Mouse (Mus musculus): ENCODE measurements at regions not wholly inside any gene's neighbourhood (a gene's known extent, or its start where the extent isn't known, plus 50 kb on each side); places are given as distances from the start of the nearest gene placed in this dataset.

DNA sequence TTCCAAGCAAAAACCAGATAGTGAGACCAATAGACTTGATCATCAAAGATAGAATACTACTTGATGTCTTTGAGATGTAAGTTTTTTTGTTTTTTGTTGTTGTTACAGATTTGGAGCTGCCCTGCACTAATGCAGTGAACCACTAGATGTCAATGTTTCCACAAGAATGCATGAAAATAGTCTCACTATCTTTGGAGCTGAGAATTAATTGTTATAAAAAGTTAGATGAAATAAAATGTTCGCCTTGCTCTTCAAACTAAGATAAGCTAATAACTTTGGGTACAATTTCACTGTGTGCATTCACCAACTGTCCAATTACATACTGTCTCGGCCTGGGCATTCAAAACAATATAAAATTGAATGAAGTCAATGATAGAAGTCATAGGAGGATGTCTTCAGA, 223.2 kb upstream of the Agtr1b start:
- peak; percentile 48; the same call in 1 of the 2 replicates for ATAC-seq
- H3K27ac ChIP-seq (ENCODE audit: low read length): no peak overlapping the region
- H3K4me2 ChIP-seq (ENCODE audit: low read length): no peak overlapping the region
- no peaks in the 10 kb centered on the region for H3K36me3 ChIP-seq (ENCODE audit: control insufficient read depth, insufficient read depth, low read length)
- 42% methylated on average over 2 of the region's 2 CpGs for WGBS
- H3K4me1 ChIP-seq (ENCODE audit: control insufficient read depth, insufficient read depth, low read length): no peaks in the 10 kb centered on the region
- no peak overlapping the region for H3K4me3 ChIP-seq (ENCODE audit: low read depth, low read length)
- no peaks in the 10 kb centered on the region for H3K27me3 ChIP-seq (ENCODE audit: control insufficient read depth, insufficient read depth, low read depth, low read length)
- no peak overlapping the region for H3K9ac ChIP-seq (ENCODE audit: low read depth, low read length)
- H3K9me3 ChIP-seq (replicated peaks; ENCODE audit: control insufficient read depth, low read length, poor library complexity, severe bottlenecking): no peaks in the 10 kb centered on the region

DNA sequence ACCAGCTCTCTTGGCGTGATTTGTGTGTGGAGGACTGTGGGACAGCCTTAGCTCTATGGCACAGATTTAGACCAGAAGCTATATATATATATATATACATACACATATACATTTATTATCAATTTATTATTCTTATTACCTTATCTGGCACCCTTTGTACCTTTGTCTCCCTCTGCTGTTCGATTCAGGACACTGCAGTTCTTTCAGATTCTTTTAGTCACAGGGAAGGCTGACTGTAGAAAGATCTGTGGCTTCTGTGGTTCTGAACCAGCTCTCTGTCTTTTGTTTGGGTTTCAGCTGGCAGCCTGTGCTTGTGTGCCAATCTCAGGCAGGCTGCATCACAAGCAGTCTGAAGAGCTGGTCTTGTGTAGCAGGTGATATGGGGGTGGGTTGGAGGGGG, 184.6 kb upstream of the Agtr1b start:
- Histone ChIP-seq H3K4me3 (ENCODE audit: low read depth, low read length) (no peak overlapping the region), H3K9ac (ENCODE audit: low read depth, low read length) (no peak overlapping the region), H3K27ac (ENCODE audit: low read length) (no peak overlapping the region), H3K36me3 (ENCODE audit: control insufficient read depth, insufficient read depth, low read length) (no peaks in the 10 kb centered on the region), H3K4me1 (ENCODE audit: control insufficient read depth, insufficient read depth, low read length) (no peaks in the 10 kb centered on the region), H3K4me2 (ENCODE audit: low read length) (no peak overlapping the region), H3K9me3 (replicated peaks; ENCODE audit: control insufficient read depth, low read length, poor library complexity, severe bottlenecking) (no peaks in the 10 kb centered on the region), H3K27me3 (ENCODE audit: control insufficient read depth, insufficient read depth, low read depth, low read length) (no peaks in the 10 kb centered on the region)
- 34% methylated on average over 2 of the region's 2 CpGs for WGBS
- no peak for ATAC-seq

DNA sequence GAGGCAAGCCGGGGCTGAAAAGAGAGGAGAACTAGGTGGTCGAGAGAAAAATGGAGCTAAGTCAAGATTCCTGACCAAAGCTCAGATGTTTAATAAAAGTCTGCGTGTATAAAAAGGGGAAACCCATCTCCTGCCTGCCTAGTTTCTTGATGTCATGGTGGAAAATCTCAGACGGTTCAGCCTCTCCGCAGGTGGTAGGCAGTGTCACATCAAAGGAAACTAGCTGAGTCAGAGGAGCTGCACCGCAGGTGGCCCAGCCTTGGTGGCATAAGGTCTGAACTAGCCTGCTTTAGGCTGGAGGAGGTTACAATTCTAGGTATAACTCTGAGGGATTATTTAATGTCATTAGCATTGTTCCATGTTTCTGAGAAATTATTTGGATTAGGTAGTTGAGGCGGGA, 177.0 kb upstream of the Agtr1b start:
- Histone ChIP-seq H3K27ac (ENCODE audit: low read length) (no peak overlapping the region), H3K27me3 (ENCODE audit: control insufficient read depth, insufficient read depth, low read depth, low read length) (no peaks in the 10 kb centered on the region), H3K9me3 (replicated peaks; ENCODE audit: control insufficient read depth, low read length, poor library complexity, severe bottlenecking) (0 out of 2 replicates have a peak, but pooled peaks cover 3% of the 10 kb centered on the region), H3K4me2 (ENCODE audit: low read length) (no peak overlapping the region), H3K36me3 (ENCODE audit: control insufficient read depth, insufficient read depth, low read length) (no peaks in the 10 kb centered on the region), H3K4me1 (ENCODE audit: control insufficient read depth, insufficient read depth, low read length) (no peaks in the 10 kb centered on the region), H3K4me3 (ENCODE audit: low read depth, low read length) (no peak overlapping the region), H3K9ac (ENCODE audit: low read depth, low read length) (no peak overlapping the region)
- ATAC-seq: no peak
- 62% methylated on average over 7 of the region's 7 CpGs for WGBS

DNA sequence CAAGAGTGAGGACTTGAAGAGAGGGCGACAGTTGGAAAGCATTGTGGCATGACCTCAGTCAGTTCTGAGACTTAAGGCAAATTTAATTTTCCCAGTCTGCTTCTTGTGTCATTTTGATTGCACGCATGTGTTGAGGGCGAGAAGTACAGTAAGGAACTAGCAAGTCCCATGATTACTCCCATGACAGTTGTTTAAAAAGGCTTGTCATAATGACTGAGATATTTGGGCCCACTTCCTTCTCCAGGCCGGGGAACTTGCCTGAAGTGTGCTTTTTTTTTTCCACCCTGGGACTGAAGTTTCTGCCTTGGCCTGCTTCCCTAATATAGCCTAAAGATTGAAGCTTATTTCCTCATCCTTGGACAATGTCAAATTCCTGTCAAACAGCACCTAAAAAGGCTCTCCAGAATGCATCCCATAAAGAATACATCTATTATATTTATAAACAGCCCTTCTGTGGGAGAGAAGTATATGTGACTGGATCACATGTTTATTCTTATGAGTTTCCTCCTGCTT, 171.6 kb upstream of the Agtr1b start:
- Histone ChIP-seq H3K36me3 (ENCODE audit: control insufficient read depth, insufficient read depth, low read length) (no peaks in the 10 kb centered on the region), H3K4me2 (ENCODE audit: low read length) (no peak overlapping the region), H3K9ac (ENCODE audit: low read depth, low read length) (no peak overlapping the region), H3K4me3 (ENCODE audit: low read depth, low read length) (no peak overlapping the region), H3K27ac (ENCODE audit: low read length) (no peak overlapping the region), H3K9me3 (replicated peaks; ENCODE audit: control insufficient read depth, low read length, poor library complexity, severe bottlenecking) (peaks cover 3% of the 10 kb centered on the region; the same call in 1 of the 2 replicates), H3K4me1 (ENCODE audit: control insufficient read depth, insufficient read depth, low read length) (no peaks in the 10 kb centered on the region), H3K27me3 (ENCODE audit: control insufficient read depth, insufficient read depth, low read depth, low read length) (no peaks in the 10 kb centered on the region)
- 83% methylated on average over 4 of the region's 4 CpGs for WGBS
- ATAC-seq: no peak

DNA sequence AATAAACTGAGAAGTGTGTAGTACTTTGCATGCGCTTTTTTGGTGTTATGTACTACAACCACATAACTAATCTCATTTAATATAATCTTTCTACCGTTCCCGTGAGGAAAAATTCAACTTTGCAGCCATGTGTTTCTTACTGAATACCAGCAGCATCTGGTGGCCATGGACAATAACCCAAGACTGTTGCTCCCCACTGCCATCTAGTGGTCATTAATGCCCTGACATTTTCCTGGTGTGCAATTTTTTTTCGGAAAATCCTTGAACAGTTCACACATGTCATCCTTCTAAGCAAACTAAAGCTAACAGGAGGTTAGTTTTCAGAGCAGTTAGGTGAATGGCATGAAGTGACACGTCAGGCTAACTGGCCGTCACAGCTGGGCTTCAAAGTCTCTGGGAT, 153.8 kb upstream of the Agtr1b start:
- Histone ChIP-seq H3K4me1 (ENCODE audit: control insufficient read depth, insufficient read depth, low read length) (no peaks in the 10 kb centered on the region), H3K9me3 (replicated peaks; ENCODE audit: control insufficient read depth, low read length, poor library complexity, severe bottlenecking) (no peaks in the 10 kb centered on the region), H3K4me2 (ENCODE audit: low read length) (no peak overlapping the region), H3K36me3 (ENCODE audit: control insufficient read depth, insufficient read depth, low read length) (no peaks in the 10 kb centered on the region), H3K4me3 (ENCODE audit: low read depth, low read length) (no peak overlapping the region), H3K27ac (ENCODE audit: low read length) (no peak overlapping the region), H3K27me3 (ENCODE audit: control insufficient read depth, insufficient read depth, low read depth, low read length) (no peaks in the 10 kb centered on the region), H3K9ac (ENCODE audit: low read depth, low read length) (no peak overlapping the region)
- WGBS: 60% methylated on average over 6 of the region's 6 CpGs
- ATAC-seq: no peak

DNA sequence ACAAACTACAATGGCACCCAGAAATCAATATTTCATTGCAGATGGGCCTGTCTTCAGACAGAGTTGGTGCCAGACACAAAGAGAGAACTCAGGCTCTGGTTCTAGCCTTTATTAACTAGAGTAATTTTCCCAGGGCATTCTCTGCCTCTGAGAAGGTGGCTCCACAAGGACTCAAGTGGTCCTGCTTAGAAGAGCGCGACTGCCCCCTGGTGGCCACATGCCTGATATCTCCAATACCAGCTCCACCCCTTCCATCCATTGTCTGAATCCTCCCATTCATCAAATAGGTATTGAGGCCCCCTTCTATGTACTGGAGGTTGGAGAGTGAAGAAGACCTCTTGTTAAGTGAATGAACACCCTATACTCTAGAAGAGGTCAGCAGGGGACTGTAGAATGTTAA, 142.2 kb upstream of the Agtr1b start:
- H3K4me1 ChIP-seq (ENCODE audit: control insufficient read depth, insufficient read depth, low read length): no peaks in the 10 kb centered on the region
- H3K36me3 ChIP-seq (ENCODE audit: control insufficient read depth, insufficient read depth, low read length): no peaks in the 10 kb centered on the region
- ATAC-seq: peak; percentile 17; the same call in 1 of the 2 replicates
- no peak overlapping the region for H3K27ac ChIP-seq (ENCODE audit: low read length)
- H3K4me3 ChIP-seq (ENCODE audit: low read depth, low read length): no peak overlapping the region
- no peaks in the 10 kb centered on the region for H3K9me3 ChIP-seq (replicated peaks; ENCODE audit: control insufficient read depth, low read length, poor library complexity, severe bottlenecking)
- 3% methylated on average over 2 of the region's 2 CpGs for WGBS
- H3K4me2 ChIP-seq (ENCODE audit: low read length): no peak overlapping the region
- H3K9ac ChIP-seq (ENCODE audit: low read depth, low read length): no peak overlapping the region
- H3K27me3 ChIP-seq (ENCODE audit: control insufficient read depth, insufficient read depth, low read depth, low read length): no peaks in the 10 kb centered on the region

DNA sequence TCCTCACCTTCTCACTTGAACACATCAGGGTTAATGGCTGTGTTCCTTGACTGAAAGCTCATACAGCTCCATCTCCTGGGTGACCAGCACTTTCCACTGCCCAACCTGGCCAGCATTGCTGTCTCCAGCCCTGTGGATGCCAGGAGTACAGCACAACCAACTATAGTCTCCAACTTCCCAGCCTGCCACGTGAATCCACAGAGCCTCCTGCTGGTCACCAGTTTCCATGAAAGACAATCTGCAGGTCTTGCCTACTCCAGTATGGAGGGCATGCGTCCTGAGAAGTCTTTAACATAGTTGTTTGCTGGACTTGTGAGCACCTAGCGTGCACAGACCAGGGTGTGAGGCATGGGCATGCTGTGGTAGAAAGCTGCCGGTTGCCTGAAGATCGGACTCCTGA, 138.6 kb upstream of the Agtr1b start:
- Histone ChIP-seq H3K4me2 (ENCODE audit: low read length) (no peak overlapping the region), H3K27ac (ENCODE audit: low read length) (no peak overlapping the region), H3K4me3 (ENCODE audit: low read depth, low read length) (no peak overlapping the region), H3K4me1 (ENCODE audit: control insufficient read depth, insufficient read depth, low read length) (no peaks in the 10 kb centered on the region), H3K9me3 (replicated peaks; ENCODE audit: control insufficient read depth, low read length, poor library complexity, severe bottlenecking) (no peaks in the 10 kb centered on the region), H3K9ac (ENCODE audit: low read depth, low read length) (no peak overlapping the region), H3K36me3 (ENCODE audit: control insufficient read depth, insufficient read depth, low read length) (no peaks in the 10 kb centered on the region), H3K27me3 (ENCODE audit: control insufficient read depth, insufficient read depth, low read depth, low read length) (no peaks in the 10 kb centered on the region)
- WGBS: 93% methylated on average over 5 of the region's 5 CpGs
- no peak for ATAC-seq

All from midbrain, embryonic 16.5 days (tissue).